Mouse (Mus musculus) spleen, adult 2 months (tissue): Measurements from ENCODE around the gene Trmt112.

ENCODE experiments used
- CTCF ChIP-seq: fragments of 200-500 bp; IDR thresholded peaks from 2 replicates; pipeline ENCODE4 v1.5.1; 2011; ENCODE audit warnings: mild to moderate bottlenecking, inconsistent platforms; ENCODE audit not compliant: insufficient read depth, insufficient read length, insufficient replicate concordance; ENCODE audit errors: extremely low read depth
- POLR2A ChIP-seq: fragments of 200-500 bp; IDR thresholded peaks from 2 replicates; pipeline ENCODE4 v1.6.1; 2011; ENCODE audit warnings: low read depth, low read length, inconsistent platforms

DNA sequence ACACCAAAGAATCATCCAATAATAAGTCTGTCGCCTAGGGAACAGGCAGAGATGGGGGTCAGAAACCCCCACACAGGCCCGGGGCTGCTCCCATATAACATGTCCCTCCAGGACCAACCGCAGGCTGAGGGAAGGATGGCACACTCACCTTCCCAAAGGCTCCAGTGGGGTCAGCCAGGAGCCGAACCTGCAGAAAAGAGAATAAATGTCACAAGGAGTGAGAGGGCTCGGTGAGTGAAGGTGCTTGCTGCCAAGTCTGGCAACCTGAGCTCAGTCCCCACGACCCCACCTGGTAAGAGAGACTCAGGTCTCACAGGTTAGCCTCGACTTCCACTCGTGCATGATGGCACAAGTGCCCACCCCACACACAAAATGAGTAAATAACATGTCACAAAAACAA, 2.4 kb upstream of the Trmt112 start:
- TF ChIP-seq POLR2A (no peak), CTCF (no peak)
